Mouse (Mus musculus): ENCODE measurements around the gene Syngr3.

- TF ChIP-seq POLR2A (IDR thresholded peaks at IDR 0.05; ENCODE audit: control insufficient read depth, low read depth, low read length) = no peak
- no peak for TF ChIP-seq CTCF (IDR thresholded peaks at IDR 0.05; ENCODE audit: control insufficient read depth, insufficient read depth, insufficient replicate concordance, low read depth, low read length)
These were observed 5.7 kb upstream of the Syngr3 start for GRCm38 (mm10) chr17:24695326-24696010.

Measured in testis, adult 2 months (tissue).